Mouse (Mus musculus): ENCODE measurements around the gene A530084C06Rik. TPM values are rescaled to one million over a fixed set of nuclear protein-coding genes. Genes with fewer than 3 reads are reported as not detected.

A530084C06Rik gene
- total RNA-seq, 1 experiment from 2014 or later, result not detected

- no peak for DNase-seq
Observed at GRCm38 (mm10) chr13:31543021-31543420, 16.1 kb downstream of the A530084C06Rik start.

DNA sequence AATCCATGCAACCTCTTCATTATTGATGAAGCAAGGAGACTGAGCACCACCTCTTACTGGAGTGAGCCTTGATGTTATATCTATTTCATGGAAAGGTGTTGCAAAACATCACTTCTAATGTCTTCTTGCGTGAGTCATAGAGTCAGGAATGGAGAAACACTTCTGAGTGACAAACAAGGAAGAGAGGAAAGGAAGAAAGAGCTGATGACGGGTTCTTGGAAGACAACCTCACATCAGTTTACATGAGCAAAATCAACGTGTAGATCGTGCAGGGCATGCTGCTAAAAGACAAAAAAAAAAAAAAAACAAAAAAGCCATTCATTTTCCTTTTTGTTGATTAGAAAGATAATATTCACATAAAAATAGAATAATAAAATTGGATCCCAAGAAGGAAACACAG, 24.4 kb downstream of the A530084C06Rik start:
- DNase-seq, result no peak

DNA sequence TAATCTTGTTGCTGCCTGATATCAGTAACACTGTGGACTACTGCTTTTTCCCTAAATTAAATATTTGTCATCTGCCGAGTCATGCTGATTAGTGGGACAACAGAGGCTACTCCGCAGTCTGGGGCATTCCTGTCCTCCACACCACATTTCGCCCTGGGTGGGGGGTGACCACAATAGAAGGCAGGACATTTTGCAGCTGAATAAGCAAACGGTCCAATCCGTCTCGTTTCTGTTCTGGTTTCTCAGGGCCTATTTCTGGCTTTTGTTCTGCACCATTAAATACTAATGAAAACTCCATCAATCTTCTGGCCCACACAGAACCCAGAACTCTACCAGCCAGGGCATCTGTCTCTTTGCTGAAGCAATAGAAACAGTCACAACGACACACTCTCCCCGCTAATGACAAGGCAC, 27.5 kb downstream of the A530084C06Rik start:
- DNase-seq, result no peak

GRCm38 (mm10) chr13:31531186-31531585, 27.9 kb downstream of the A530084C06Rik start:
- no peak for DNase-seq

GRCm38 (mm10) chr13:31524976-31525375, 34.2 kb downstream of the A530084C06Rik start:
- DNase-seq, result no peak

DNA sequence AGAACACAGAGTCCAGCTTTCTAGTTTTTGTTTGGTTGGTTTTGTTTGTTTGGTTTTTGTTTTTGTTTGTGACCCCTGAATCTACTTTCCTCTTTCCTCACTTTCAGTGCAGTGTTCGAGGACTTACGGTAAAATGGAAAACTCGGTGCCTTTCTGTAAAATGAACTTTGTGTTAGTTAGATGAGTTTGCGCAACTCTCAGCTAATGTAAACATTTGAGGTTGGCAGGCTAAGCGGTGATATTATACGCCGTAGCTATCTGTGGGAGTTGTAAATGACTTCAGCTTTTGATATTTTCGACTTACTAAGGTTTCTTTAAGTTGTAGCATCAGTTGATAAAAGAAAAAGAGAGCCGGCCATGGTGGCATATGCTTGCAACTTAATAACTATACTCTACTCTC, 40.2 kb downstream of the A530084C06Rik start:
- DNase-seq, result no peak

GRCm38 (mm10) chr13:31518411-31518886, 40.7 kb downstream of the A530084C06Rik start:
- DNase-seq, result peak; percentile 78

DNA sequence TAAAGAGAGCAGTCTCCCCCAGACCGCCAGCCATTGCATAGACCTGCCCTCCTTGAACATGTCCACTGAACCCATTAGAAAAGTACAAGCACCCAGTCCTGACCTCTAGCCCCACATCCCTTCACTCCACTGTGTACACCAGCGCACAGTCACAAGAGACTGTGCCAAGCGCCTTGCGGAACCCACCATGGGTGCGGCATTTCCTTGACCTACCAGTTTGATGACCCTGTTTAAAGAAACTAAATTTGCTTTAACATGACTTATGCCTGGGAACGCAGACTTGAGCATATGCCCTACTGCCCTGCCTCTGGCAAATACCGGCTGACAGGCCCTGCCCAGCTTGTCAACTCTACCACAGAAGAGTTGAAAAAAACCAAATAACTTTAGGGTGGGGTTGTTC, 43.9 kb downstream of the A530084C06Rik start:
- DNase-seq, result no peak

DNA sequence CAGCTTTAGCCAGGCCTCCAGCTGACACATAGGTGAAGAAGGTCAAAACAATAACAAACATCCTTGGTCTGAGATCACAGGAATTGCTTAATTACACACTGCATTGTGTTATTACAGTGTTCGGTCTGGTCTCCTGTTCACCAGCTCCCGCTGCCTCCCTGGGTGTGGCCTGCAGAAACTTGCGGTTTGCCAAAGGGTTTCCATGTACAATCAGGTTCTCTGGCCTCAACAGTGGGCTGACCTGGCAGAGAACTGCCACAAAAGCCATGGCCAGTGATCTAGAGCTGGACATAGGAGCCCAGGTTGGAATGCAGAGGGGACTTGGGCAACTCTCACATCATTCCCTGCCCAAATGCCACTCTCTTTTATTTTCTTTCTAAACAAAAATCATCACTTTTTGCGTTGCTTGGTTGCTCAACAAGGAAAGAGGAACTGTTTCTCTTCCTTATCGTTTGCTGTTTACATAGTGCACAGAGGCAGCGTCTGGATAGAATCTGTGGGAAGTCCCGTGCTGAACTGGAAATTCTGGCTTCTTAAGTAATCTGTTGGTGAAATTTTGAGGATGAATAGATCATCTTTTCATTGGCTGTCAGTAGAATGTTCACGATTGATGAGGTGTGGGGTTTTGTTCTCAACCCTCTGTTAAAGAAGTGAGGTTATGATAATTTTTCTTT, 52.5 kb downstream of the A530084C06Rik start:
- no peak for DNase-seq

Other genes with a start within 250 kb of the A530084C06Rik start
- gene Foxq1, start 3.2 kb downstream of the A530084C06Rik start, total RNA-seq (2021), result 0.15 and 3.7 TPM in 2 replicates
- gene Foxf2, start 66.5 kb upstream of the A530084C06Rik start, total RNA-seq (2021), result not detected in 2 replicates
- gene Foxc1, start 247.3 kb upstream of the A530084C06Rik start, total RNA-seq (2021), result 7.1 TPM in 2 replicates

Measured in adrenal gland, postnatal 14 days (tissue).